Mouse (Mus musculus) c-Kit-positive CD71-negative TER-119-negative erythroid progenitor cells, embryonic 14.5 days (primary cell): ENCODE data around the gene Inpp4b.
"Not testable (repeated sequence)": the region's sequence is repeated elsewhere in the genome, so short reads cannot be mapped to it uniquely, and the experiment has no call there.

Experiments
- DNase-seq: peaks from one replicate; pipeline ENCODE4 v3.0.0-alpha.2; 2013; ENCODE audit warnings: low read depth

Inpp4b gene

GRCm38 (mm10) chr8:81992966-81993365 lies 650.6 kb downstream of the Inpp4b start:
- DNase-seq = no peak

- no peak for DNase-seq
These were observed 653.9 kb downstream of the Inpp4b start for GRCm38 (mm10) chr8:81996239-81996638.

- DNase-seq = no peak
These were observed 654.5 kb downstream of the Inpp4b start for GRCm38 (mm10) chr8:81996823-81997222.

GRCm38 (mm10) chr8:82004158-82004557 lies 661.8 kb downstream of the Inpp4b start:
- no peak for DNase-seq

GRCm38 (mm10) chr8:82005466-82005865 lies 663.1 kb downstream of the Inpp4b start:
- DNase-seq = no peak

- no peak for DNase-seq
These were observed 675.4 kb downstream of the Inpp4b start for GRCm38 (mm10) chr8:82017792-82018191.

- DNase-seq = no peak
These were observed 685.0 kb downstream of the Inpp4b start for GRCm38 (mm10) chr8:82027401-82027800.

GRCm38 (mm10) chr8:82028896-82029295 lies 686.5 kb downstream of the Inpp4b start:
- DNase-seq = no peak

- not testable (repeated sequence) for DNase-seq
These were observed 689.7 kb downstream of the Inpp4b start for GRCm38 (mm10) chr8:82032035-82032434.

- no peak for DNase-seq
These were observed 711.7 kb downstream of the Inpp4b start for GRCm38 (mm10) chr8:82054030-82054429.

- DNase-seq = no peak
These were observed 725.3 kb downstream of the Inpp4b start for GRCm38 (mm10) chr8:82067619-82068018.

GRCm38 (mm10) chr8:82079267-82079666 lies 736.9 kb downstream of the Inpp4b start:
- no peak for DNase-seq

GRCm38 (mm10) chr8:82086631-82087030 lies 744.3 kb downstream of the Inpp4b start:
- not testable (repeated sequence) for DNase-seq

- DNase-seq = no peak
These were observed 748.5 kb downstream of the Inpp4b start for GRCm38 (mm10) chr8:82090901-82091300.

- no peak for DNase-seq
These were observed 750.9 kb downstream of the Inpp4b start for GRCm38 (mm10) chr8:82093274-82093673.

- DNase-seq = no peak
These were observed 762.2 kb downstream of the Inpp4b start for GRCm38 (mm10) chr8:82104560-82104959.

GRCm38 (mm10) chr8:82106131-82106530 lies 763.8 kb downstream of the Inpp4b start:
- DNase-seq = no peak

- DNase-seq = no peak
These were observed 807.9 kb downstream of the Inpp4b start for GRCm38 (mm10) chr8:82150272-82150671.

GRCm38 (mm10) chr8:82157928-82158327 lies 815.6 kb downstream of the Inpp4b start:
- DNase-seq = no peak
